Mouse (Mus musculus) embryonic facial prominence, embryonic 13.5 days (tissue): ENCODE data around the gene Adam21. TPM values are rescaled to one million over a fixed set of nuclear protein-coding genes. Genes with fewer than 3 reads are reported as not detected.
A peak's percentile ranks its signal among the peaks of the same experiment; 100 is the strongest.

Source experiments
- ATAC-seq: fragments of 200-750 bp; cut with Nextera tagmentation; 2 replicates; pipeline ENCODE4 v1.8.0; 2017; ENCODE audit warnings: low read depth; ENCODE audit not compliant: insufficient number of reproducible peaks, insufficient read depth, low FRiP score, low TSS enrichment
- H3K27ac ChIP-seq: fragments of 300-500 bp; sonication (generic); 2 replicates; pipeline ENCODE4 v1.5.1; 2015; ENCODE audit warnings: moderate library complexity, mild to moderate bottlenecking, inconsistent platforms
- H3K27me3 ChIP-seq: fragments of 300-500 bp; sonication (generic); 2 replicates; pipeline ENCODE4 v1.6.1; 2015; ENCODE audit warnings: mild to moderate bottlenecking, inconsistent platforms
- H3K36me3 ChIP-seq: fragments of 300-500 bp; sonication (generic); 2 replicates; pipeline ENCODE4 v1.6.1; 2015; ENCODE audit warnings: mild to moderate bottlenecking, inconsistent platforms
- H3K4me1 ChIP-seq: fragments of 300-500 bp; sonication (generic); 2 replicates; pipeline ENCODE4 v1.6.1; 2015; ENCODE audit warnings: inconsistent platforms
- H3K4me2 ChIP-seq: fragments of 300-500 bp; sonication (generic); 2 replicates; pipeline ENCODE4 v1.6.1; 2015; ENCODE audit warnings: moderate library complexity, mild to moderate bottlenecking, inconsistent platforms
- H3K4me3 ChIP-seq: fragments of 300-500 bp; sonication (generic); 2 replicates; pipeline ENCODE4 v1.5.1; 2015; ENCODE audit warnings: mild to moderate bottlenecking, inconsistent platforms
- H3K9ac ChIP-seq: fragments of 300-500 bp; sonication (generic); 2 replicates; pipeline ENCODE4 v1.6.1; 2015; ENCODE audit warnings: mild to moderate bottlenecking, inconsistent platforms
- H3K9me3 ChIP-seq: fragments of 300-500 bp; sonication (generic); 2 replicates; pipeline ENCODE4 v1.6.1; 2016; ENCODE audit warnings: inconsistent platforms
- WGBS: fragments of 180-500 bp; shearing (Covaris S2); methylation state at CpG from one replicate; pipeline ENCODE4 v1.1.7; 2015; ENCODE audit warnings: mixed read lengths; 5-methylcytosine and 5-hydroxymethylcytosine counted together
- polyA plus RNA-seq: library from polyadenylated mRNA; unstranded; fragments of >200 nt; fragmentation: Nextera tagmentation; extraction: Ambion mirVana; gene quantifications from 2 replicates; pipeline ENCODE4 v1.2.1, GENCODE M21; 2015

Gene Adam21
- 0.46 and 0.95 TPM in 2 replicates for polyA plus RNA-seq

DNA sequence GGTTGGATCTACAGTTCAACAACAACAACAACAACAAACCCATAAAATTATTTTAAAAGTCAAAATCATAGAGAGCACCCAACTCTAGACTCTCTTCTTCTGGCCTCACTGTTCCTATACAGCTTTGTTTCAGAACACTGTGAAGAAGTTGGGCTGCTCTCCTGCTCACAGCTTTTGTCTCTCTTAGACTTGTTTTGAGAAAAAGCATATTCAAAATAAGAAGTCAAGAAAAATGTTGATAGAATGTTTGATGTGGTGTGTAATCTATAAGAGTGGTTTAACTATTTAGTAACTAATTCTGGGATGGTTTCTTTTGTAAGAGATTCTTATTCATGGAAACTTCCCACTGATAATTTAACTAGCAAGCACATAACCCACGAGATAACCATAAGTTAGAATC lies at the start of gene Adam21:
Gene Adam21 (minus strand): TSS at position 101 of the 400 bp plus-strand sequence.
- no peak within 1 kb of the TSS for H3K4me3 ChIP-seq
- H3K9ac ChIP-seq, result no peak within 1 kb of the TSS
- no peak within 1 kb of the TSS for H3K4me2 ChIP-seq
- no peaks in the 10 kb centered on the region for H3K27me3 ChIP-seq
- 81% methylated on average over 1 of the region's 1 CpGs for WGBS
- no peaks in the 10 kb centered on the region for H3K9me3 ChIP-seq
- peaks cover 31% of the 10 kb centered on the region for H3K36me3 ChIP-seq
- no peak within 1 kb of the TSS for H3K27ac ChIP-seq
- ATAC-seq, result no peak
- H3K4me1 ChIP-seq, result no peaks in the 10 kb centered on the region

DNA sequence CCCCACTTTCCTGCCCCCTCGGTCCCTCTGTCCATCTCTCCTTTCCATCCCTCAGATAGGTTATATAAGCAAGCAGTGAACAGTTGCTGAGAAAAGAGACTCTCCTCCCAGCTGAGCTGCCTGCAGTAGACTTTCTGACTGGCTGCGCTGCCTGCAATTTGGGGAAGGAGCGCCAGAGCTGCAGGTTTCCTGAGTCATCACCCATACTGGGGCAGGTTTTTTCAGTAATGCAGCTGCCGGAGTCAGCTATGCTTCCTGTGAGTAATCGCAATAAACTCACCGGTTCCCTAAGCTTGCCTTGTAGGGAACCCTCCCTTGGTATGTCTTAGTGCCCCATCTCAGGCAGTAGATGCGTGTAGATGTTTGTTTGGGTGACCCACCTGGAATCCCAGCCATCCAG lies 48.7 kb upstream of the Adam21 start:
- Histone ChIP-seq H3K27me3 (no peaks in the 10 kb centered on the region), H3K4me3 (no peak overlapping the region), H3K36me3 (no peaks in the 10 kb centered on the region), H3K9ac (0 out of 2 replicates have a peak overlapping the region, but pooled peaks have one; percentile 1), H3K4me1 (no peaks in the 10 kb centered on the region), H3K4me2 (no peak overlapping the region), H3K27ac (no peak overlapping the region), H3K9me3 (no peaks in the 10 kb centered on the region)
- 77% methylated on average over 7 of the region's 7 CpGs for WGBS
- no peak for ATAC-seq

DNA sequence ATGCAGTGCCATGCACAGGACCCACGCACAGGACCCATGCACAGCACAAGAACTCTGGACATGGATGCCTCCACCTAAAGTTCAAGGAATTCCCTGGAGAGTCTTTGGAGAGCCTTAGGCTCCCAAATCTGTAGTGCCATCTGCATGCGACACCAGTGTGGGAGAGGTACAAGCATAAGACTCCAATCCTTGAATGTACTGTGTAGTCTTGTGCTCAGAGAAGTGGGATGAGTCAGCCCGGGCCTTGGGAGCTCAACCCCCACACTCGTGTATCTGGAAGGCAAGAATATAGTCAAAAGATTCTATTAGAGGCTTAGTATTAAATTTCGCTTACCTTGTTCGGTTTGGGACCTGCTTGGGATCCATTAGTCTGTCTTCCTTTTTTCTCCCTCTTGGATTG lies 47.5 kb upstream of the Adam21 start:
- no peak for ATAC-seq
- Histone ChIP-seq H3K4me1 (no peaks in the 10 kb centered on the region), H3K36me3 (no peaks in the 10 kb centered on the region), H3K9ac (no peak overlapping the region), H3K9me3 (no peaks in the 10 kb centered on the region), H3K27ac (no peak overlapping the region), H3K27me3 (no peaks in the 10 kb centered on the region), H3K4me3 (no peak overlapping the region), H3K4me2 (no peak overlapping the region)
- 77% methylated on average over 6 of the region's 6 CpGs for WGBS

DNA sequence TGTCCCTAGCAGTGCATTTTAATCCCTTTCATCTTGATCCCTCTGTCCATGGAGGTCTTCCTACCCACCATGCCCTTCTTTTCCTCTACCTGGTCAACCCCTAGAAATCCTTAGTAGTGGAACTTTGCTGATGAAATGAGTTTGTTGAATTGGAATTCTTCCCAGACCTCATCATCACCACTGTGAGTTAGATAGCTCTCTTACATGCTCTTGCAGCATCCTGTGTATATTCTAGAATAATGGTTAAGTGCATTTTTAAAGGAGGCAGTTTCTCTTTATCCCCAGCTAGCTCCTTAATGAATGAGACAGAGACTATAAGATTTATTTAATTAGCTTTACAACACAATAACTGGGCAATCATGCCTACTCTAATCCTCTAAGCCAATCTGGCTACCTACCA lies 41.2 kb upstream of the Adam21 start:
- Histone ChIP-seq H3K4me3 (no peak overlapping the region), H3K4me2 (no peak overlapping the region), H3K9ac (no peak overlapping the region), H3K4me1 (no peaks in the 10 kb centered on the region), H3K27me3 (no peaks in the 10 kb centered on the region), H3K36me3 (no peaks in the 10 kb centered on the region), H3K9me3 (no peaks in the 10 kb centered on the region), H3K27ac (no peak overlapping the region)
- no peak for ATAC-seq

DNA sequence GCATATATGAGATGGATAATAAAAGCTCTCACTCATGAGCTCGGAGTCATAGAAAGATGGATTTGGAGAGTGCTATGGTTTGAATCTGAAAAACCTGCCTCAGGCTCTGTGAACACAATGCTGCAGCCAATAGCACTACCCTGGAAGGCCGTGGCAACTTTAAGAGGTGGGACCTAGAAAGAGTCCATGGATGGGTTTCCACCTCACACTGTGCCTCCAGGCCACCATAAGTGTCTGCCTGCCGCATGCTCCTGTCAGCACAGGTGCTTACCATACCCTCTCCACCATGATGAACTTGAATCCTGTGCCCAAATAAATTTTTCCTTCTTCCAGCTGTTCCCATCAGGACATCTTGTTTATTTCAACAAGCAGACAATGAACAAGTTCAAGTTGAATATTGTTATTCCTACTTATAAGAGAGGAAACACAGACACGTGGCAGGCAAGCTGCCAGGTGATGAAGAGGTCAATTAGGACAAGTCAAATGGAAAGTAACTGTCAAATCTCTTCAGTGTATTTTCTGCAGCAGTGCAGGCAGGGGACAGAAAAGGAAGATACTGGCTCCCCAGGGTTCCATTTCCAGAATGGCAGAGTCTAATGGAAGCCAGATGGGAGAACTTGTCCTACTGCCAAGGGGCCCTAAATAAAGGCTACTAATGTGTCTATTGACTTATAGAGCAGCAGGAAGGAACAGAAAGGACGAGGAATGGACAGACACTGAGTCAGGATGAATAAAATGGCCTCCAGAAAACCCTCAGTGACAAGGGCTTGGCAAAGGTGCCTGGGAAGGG lies 36.9 kb upstream of the Adam21 start:
- no peaks in the 10 kb centered on the region for H3K4me1 ChIP-seq
- H3K9ac ChIP-seq, result no peak overlapping the region
- no peak overlapping the region for H3K27ac ChIP-seq
- no peak overlapping the region for H3K4me2 ChIP-seq
- H3K36me3 ChIP-seq, result no peaks in the 10 kb centered on the region
- H3K4me3 ChIP-seq, result no peak overlapping the region
- H3K9me3 ChIP-seq, result no peaks in the 10 kb centered on the region
- no peak for ATAC-seq
- peaks cover 2% of the 10 kb centered on the region for H3K27me3 ChIP-seq
- 47% methylated on average over 5 of the region's 5 CpGs for WGBS

DNA sequence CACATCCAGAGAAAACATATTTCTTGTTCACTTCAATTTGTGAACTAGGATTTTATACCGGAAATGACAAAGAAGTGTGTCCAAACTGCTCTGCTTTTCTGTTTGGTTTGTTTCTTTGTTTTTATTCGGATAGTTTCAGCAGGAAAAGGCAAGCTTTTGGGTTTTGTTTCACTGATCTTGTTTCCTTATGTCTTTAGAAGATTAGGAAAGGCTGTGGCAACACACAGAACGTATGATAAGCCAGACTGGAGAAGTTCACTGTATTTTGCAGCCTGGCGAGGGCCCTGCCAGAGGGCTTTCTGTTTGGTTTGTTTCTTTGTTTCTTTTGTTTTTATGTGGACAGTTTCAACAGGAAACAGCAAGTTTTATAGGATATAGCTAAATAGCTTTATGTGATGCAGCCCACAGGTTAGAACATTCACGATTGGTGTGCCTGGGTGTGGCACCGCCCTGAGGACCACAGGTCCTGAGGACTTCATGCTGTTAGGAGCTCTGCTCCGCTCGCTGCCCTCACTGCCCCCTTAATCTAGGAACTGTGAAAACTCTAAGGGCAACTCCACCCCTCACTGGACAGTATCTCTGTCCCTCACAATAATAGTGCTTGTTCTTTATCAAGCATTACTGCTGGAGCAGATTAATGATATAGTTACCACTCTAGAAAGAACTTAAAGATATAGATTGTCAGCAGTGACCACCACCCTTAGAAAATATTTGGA lies 28.4 kb upstream of the Adam21 start:
- peaks cover 3% of the 10 kb centered on the region; the same call in 1 of the 2 replicates for H3K27me3 ChIP-seq
- no peak for ATAC-seq
- H3K9ac ChIP-seq, result no peak overlapping the region
- H3K27ac ChIP-seq, result no peak overlapping the region
- no peaks in the 10 kb centered on the region for H3K36me3 ChIP-seq
- no peaks in the 10 kb centered on the region for H3K9me3 ChIP-seq
- H3K4me2 ChIP-seq, result no peak overlapping the region
- 75% methylated on average over 8 of the region's 8 CpGs for WGBS
- H3K4me1 ChIP-seq, result 0 out of 2 replicates have a peak, but pooled peaks cover 5% of the 10 kb centered on the region
- no peak overlapping the region for H3K4me3 ChIP-seq

DNA sequence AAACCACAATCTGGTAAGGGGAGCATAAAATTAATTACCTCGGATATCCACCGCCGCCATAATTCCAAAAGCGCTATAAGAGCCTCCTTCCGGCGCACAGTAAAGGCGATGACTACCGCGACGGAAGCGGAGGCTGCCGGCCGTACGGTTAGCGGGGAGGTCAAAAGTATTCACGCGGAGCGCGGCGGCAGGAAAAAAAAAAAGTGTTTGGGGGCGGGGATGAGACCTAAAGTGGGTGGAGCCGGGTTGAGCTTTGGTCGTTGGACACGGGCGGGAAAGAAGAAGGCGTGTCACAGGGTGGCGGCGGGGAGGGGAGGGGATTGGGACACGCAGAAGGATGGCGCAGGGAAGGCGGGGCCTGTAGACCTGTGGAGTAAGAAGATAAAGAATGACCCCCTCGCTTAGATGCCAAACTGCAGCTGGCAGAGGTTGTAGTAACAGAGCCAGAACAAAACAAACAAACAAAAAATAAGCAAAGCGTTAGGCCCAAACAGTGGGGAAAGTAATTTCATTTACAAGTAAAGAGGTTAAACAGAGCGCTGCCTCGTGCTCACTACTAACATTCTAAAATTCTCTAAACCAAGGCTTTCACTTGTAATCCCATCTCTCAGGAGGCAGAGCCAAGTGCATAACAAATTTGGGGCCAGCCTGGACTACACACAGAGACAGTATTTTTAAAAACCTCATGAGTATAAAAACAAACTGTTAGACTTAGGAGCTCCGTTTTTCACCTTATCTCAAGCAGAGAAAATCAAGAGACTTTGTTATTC lies 26.8 kb upstream of the Adam21 start, which contains the start of gene Med6:
Gene Med6 (minus strand): TSS at position 107 of the 770 bp plus-strand sequence.
- H3K36me3 ChIP-seq, result peaks cover 9% of the 10 kb centered on the region; the same call in 1 of the 2 replicates
- H3K4me1 ChIP-seq, result 0 out of 2 replicates have a peak, but pooled peaks cover 5% of the 10 kb centered on the region
- H3K4me2 ChIP-seq, result peak within 1 kb of the TSS; percentile 74
- 2% methylated on average over 36 of the region's 36 CpGs for WGBS
- peak within 1 kb of the TSS; percentile 88 for H3K9ac ChIP-seq
- no peaks in the 10 kb centered on the region for H3K9me3 ChIP-seq
- H3K27me3 ChIP-seq, result no peaks in the 10 kb centered on the region
- peak within 1 kb of the TSS; percentile 44 for H3K27ac ChIP-seq
- peak; percentile 97 for ATAC-seq
- peak within 1 kb of the TSS; percentile 86 for H3K4me3 ChIP-seq

DNA sequence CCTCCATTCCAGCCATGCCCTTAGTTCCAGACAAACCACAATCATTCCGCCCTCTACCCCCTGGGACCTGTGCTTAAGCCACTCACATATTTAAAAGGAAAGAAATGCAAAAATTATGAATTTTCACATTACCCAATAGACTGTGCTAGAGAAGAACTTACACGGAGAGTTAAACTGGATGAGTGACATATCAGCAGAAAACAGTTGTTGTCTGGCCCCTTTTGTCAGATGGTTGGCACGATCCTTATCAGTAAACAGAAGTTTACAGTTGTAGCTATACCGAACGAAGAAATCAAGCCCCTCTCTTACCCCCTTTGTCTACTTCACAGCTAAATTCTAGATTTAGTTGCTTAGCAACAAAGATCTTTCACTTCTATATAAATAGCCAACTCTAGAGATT lies 343 bp downstream of the Adam21 start:
- 86% methylated on average over 5 of the region's 5 CpGs for WGBS
- peaks cover 28% of the 10 kb centered on the region for H3K36me3 ChIP-seq
- no peaks in the 10 kb centered on the region for H3K4me1 ChIP-seq
- no peak overlapping the region for H3K9ac ChIP-seq
- no peak overlapping the region for H3K27ac ChIP-seq
- no peak overlapping the region for H3K4me2 ChIP-seq
- no peaks in the 10 kb centered on the region for H3K9me3 ChIP-seq
- no peaks in the 10 kb centered on the region for H3K27me3 ChIP-seq
- H3K4me3 ChIP-seq, result no peak overlapping the region
- no peak for ATAC-seq

DNA sequence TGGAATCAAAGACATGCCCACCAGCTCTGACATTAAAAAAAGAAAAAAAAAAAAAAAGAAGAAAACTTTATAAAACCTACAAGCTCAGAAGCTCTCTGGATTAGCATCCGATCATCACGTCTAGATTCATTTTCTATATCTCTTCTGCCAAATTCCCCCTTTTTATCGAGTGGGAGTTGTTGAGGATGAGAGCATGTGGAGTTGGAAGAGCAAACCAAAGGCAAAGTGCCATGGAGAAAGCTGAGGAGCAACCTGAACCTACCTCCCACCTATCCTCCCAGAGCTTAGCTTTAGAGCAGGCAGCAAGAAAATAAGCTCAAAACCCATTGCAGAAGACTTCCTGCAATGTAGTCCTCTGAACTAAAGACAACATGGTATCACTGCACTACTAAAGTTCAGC lies 4.1 kb downstream of the Adam21 start:
- no peak overlapping the region for H3K4me2 ChIP-seq
- no peak for ATAC-seq
- H3K36me3 ChIP-seq, result peaks cover 3% of the 10 kb centered on the region; the same call in 1 of the 2 replicates
- WGBS, result 93% methylated on average over 3 of the region's 3 CpGs
- H3K9me3 ChIP-seq, result no peaks in the 10 kb centered on the region
- no peaks in the 10 kb centered on the region for H3K4me1 ChIP-seq
- no peaks in the 10 kb centered on the region for H3K27me3 ChIP-seq
- no peak overlapping the region for H3K4me3 ChIP-seq
- no peak overlapping the region for H3K9ac ChIP-seq
- no peak overlapping the region for H3K27ac ChIP-seq

DNA sequence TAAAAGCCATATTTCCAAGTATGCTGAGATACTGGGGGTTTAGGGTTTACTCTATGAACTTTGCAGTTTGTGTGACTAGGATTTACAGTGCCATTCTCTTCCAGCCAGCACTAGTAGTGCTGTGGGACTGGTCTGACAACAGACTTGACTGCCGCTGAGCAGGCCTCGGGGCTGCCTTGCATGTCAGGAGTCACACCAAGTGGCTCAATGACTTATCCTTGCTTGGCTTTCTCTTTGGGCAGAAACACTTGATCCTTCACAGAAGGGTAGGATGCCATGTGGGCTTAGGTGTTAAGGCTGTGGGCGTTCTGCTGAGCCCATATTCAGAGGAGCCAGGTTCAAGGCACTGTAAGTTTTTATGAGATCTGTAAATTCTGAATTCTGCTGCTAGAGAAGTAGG lies 19.0 kb downstream of the Adam21 start:
- Histone ChIP-seq H3K27ac (no peak overlapping the region), H3K36me3 (no peaks in the 10 kb centered on the region), H3K9me3 (no peaks in the 10 kb centered on the region), H3K4me3 (no peak overlapping the region), H3K4me2 (no peak overlapping the region), H3K9ac (no peak overlapping the region), H3K27me3 (no peaks in the 10 kb centered on the region), H3K4me1 (no peaks in the 10 kb centered on the region)
- 83% methylated on average over 3 of the region's 3 CpGs for WGBS
- ATAC-seq, result no peak

DNA sequence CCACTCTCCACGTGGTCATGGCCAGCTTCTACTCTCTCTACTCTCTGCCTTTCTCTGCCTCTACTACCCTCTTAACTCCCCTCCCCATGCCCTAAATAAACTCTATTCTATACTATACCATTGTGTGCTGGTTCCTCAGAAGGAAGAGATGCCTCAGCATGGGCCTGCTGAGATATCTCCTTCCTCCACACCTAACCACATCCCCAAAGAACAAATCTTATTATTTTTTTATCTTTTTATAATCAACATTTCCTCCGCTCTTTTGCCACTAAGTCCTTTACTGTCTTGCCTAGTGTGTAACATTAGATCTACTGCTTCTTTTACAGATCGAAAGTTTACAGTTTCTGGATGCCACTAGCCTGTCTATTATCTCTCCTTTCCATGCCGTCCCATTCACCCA lies 21.1 kb downstream of the Adam21 start:
- no peaks in the 10 kb centered on the region for H3K36me3 ChIP-seq
- 63% methylated on average over 4 of the region's 4 CpGs for whole genome bisulfite sequencing
- H3K9me3 ChIP-seq, result no peaks in the 10 kb centered on the region
- H3K27me3 ChIP-seq, result no peaks in the 10 kb centered on the region
- no peak overlapping the region for H3K4me3 ChIP-seq
- no peaks in the 10 kb centered on the region for H3K4me1 ChIP-seq
- no peak for ATAC-seq
- H3K27ac ChIP-seq, result no peak overlapping the region
- H3K4me2 ChIP-seq, result no peak overlapping the region
- H3K9ac ChIP-seq, result no peak overlapping the region
